Mouse (Mus musculus): ENCODE data around the gene Gm2310. TPM values are rescaled to one million over a fixed set of nuclear protein-coding genes. Genes with fewer than 3 reads are reported as not detected.

Gene Gm2310
- polyA plus RNA-seq, 1 experiment from 2014 or later, result not detected

- Histone ChIP-seq H3K9ac (no peak overlapping the region), H3K27ac (no peak overlapping the region), H3K4me2 (no peak overlapping the region), H3K9me3 (replicated peaks) (no peaks in the 10 kb centered on the region), H3K36me3 (no peaks in the 10 kb centered on the region), H3K27me3 (no peaks in the 10 kb centered on the region), H3K4me3 (replicated peaks) (no peak overlapping the region), H3K4me1 (no peaks in the 10 kb centered on the region)
- 58% methylated on average over 4 of the region's 4 CpGs for WGBS
- ATAC-seq (replicated peaks; ENCODE audit: low FRiP score), result no peak
Measured at GRCm38 (mm10) chr15:8469006-8469575, 50.7 kb downstream of the Gm2310 start.

Other genes with a start within 250 kb of the Gm2310 start
- gene Nipbl, start 75.5 kb downstream of the Gm2310 start, polyA plus RNA-seq (2015; fragmentation: Nextera tagmentation; extraction: Ambion mirVana), result 18.3 and 18.7 TPM in 2 replicates
- gene Slc1a3, start 190.8 kb upstream of the Gm2310 start, polyA plus RNA-seq (2015; fragmentation: Nextera tagmentation; extraction: Ambion mirVana), result 16.6 and 17.8 TPM in 2 replicates

Measured in kidney, embryonic 15.5 days (tissue).